ENCODE assay signal across 21 mouse cellular contexts in the genomic region with DNA sequence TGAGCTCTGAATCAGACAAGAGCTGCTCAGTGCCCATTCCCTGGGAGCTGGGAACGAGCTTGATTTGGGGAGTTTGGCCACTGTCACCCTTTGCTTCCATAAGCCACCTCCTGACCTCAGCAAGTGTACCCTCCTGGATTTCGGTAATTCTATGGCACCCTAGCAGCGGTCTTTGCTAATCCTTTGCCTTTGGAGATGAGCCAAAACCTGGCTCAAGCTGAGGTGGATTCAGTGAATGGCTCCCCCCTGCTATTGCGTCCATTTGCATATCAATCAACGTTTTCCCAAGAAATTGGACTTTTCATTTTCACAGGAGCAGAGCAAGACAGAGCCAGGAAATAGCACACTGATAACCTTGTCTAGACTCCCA.
DNase-seq lines count a peak whose midpoint lies in the region; ATAC-seq and TF ChIP-seq lines count a peak whose summit lies in the region.
"Had no signal": no experiment of that assay in that cellular context is flagged by ENCODE, and none has a peak within 500 bp of the region (broad histone marks: within the 10 kb centered on the region; RNA-seq: fewer than 3 reads in every experiment).

No protein-coding gene starts in this region.

- no peaks in the 10 kb centered on the region for H3K36me3 ChIP-seq in forebrain, embryonic 14.5 days (ENCODE audit: control insufficient read depth, insufficient read depth, low read length)
- no peaks in the 10 kb centered on the region for H3K36me3 ChIP-seq in forebrain, postnatal 0 days (ENCODE audit: insufficient read depth)
- H3K36me3 ChIP-seq in midbrain, postnatal 0 days (ENCODE audit: insufficient read depth, low read length): no peaks in the 10 kb centered on the region
- H3K36me3 ChIP-seq: G1E; limb, embryonic 13.5 days; liver, embryonic 13.5 days; neural tube, embryonic 15.5 days had no signal

- no peak for TF ChIP-seq CTCF in forebrain, postnatal 0 days (IDR thresholded peaks at IDR 0.05; ENCODE audit: low read depth)
- no peak for TF ChIP-seq CTCF in midbrain, postnatal 0 days (IDR thresholded peaks at IDR 0.05)

- no peak overlapping the region for H3K4me2 ChIP-seq in forebrain, embryonic 14.5 days (ENCODE audit: low read length)
- H3K4me2 ChIP-seq in forebrain, postnatal 0 days (ENCODE audit: low read depth): no peak overlapping the region
- H3K4me2 ChIP-seq in midbrain, postnatal 0 days (ENCODE audit: low read depth, low read length, poor library complexity, severe bottlenecking): no peak overlapping the region
- H3K4me2 ChIP-seq: limb, embryonic 13.5 days; liver, embryonic 13.5 days had no signal

- H3K27ac ChIP-seq in forebrain, embryonic 14.5 days (ENCODE audit: low read depth, low read length): no peak overlapping the region
- H3K27ac ChIP-seq in forebrain, postnatal 0 days (ENCODE audit: low read depth, low read length): no peak overlapping the region
- H3K27ac ChIP-seq in midbrain, postnatal 0 days (ENCODE audit: low read depth, low read length): no peak overlapping the region
- H3K27ac ChIP-seq: heart, adult 2 months; limb, embryonic 13.5 days; liver, embryonic 13.5 days; neural tube, embryonic 15.5 days had no signal

- no peak for DNase-seq in cerebellum, postnatal 25 days
- peak; percentile 38 for DNase-seq in forebrain, embryonic 14.5 days (ENCODE audit: low spot score)
- DNase-seq in forebrain, postnatal 0 days: no peak
- peak; percentile 17 for DNase-seq in left cerebral cortex, postnatal 4 days
- DNase-seq in left cerebral cortex, postnatal 10 days (ENCODE audit: extremely low spot score in 1 of 2, low spot score in 2 of 2): no peak
- peak; percentile 1 for DNase-seq in midbrain, postnatal 0 days (ENCODE audit: low spot score)
- DNase-seq in spleen, postnatal 36 days (ENCODE audit: low spot score in 2 of 2): no peak
- DNase-seq: gastrocnemius, postnatal 14 days; heart, postnatal 36 days; kidney, adult 8-10 months; liver, embryonic 13.5 days; lung, postnatal 36 days; right cerebral cortex, postnatal 14 days; spleen, adult 18-20 months; thymus, postnatal 36 days had no signal

- H3K4me3 ChIP-seq in forebrain, embryonic 14.5 days (ENCODE audit: low read depth, low read length): no peak overlapping the region
- no peak overlapping the region for H3K4me3 ChIP-seq in forebrain, postnatal 0 days (ENCODE audit: low read depth, low read length)
- H3K4me3 ChIP-seq in midbrain, postnatal 0 days (ENCODE audit: low read depth, low read length): no peak overlapping the region
- H3K4me3 ChIP-seq: heart, adult 2 months; limb, embryonic 13.5 days; liver, embryonic 13.5 days; neural tube, embryonic 15.5 days had no signal

- no peaks in the 10 kb centered on the region for H3K9me3 ChIP-seq in forebrain, embryonic 14.5 days (replicated peaks; ENCODE audit: control insufficient read depth, low read length)
- H3K9me3 ChIP-seq in forebrain, postnatal 0 days (ENCODE audit: low read length): no peaks in the 10 kb centered on the region
- H3K9me3 ChIP-seq in midbrain, postnatal 0 days (ENCODE audit: low read length): no peaks in the 10 kb centered on the region
- H3K9me3 ChIP-seq: limb, embryonic 13.5 days; liver, embryonic 13.5 days; neural tube, embryonic 15.5 days had no signal

- no peaks in the 10 kb centered on the region for H3K27me3 ChIP-seq in forebrain, embryonic 14.5 days (replicated peaks; ENCODE audit: control insufficient read depth, insufficient read depth, low read length)
- H3K27me3 ChIP-seq in forebrain, postnatal 0 days (ENCODE audit: insufficient read depth, low read length): no peaks in the 10 kb centered on the region
- H3K27me3 ChIP-seq in midbrain, postnatal 0 days (ENCODE audit: insufficient read depth, low read length): no peaks in the 10 kb centered on the region
- H3K27me3 ChIP-seq: limb, embryonic 13.5 days; liver, embryonic 13.5 days; neural tube, embryonic 15.5 days had no signal

- ATAC-seq in cerebellum, adult (ENCODE audit: insufficient number of reproducible peaks, low FRiP score, low TSS enrichment): peak; percentile 21
- ATAC-seq in forebrain, embryonic 14.5 days: peak; percentile 55
- no peak for ATAC-seq in forebrain, postnatal 0 days
- ATAC-seq in midbrain, postnatal 0 days (ENCODE audit: low FRiP score): no peak

- H3K4me1 ChIP-seq in forebrain, embryonic 14.5 days (ENCODE audit: control insufficient read depth, insufficient read depth, low read length): peaks cover 15% of the 10 kb centered on the region
- H3K4me1 ChIP-seq in forebrain, postnatal 0 days (ENCODE audit: insufficient read depth): no peaks in the 10 kb centered on the region
- no peaks in the 10 kb centered on the region for H3K4me1 ChIP-seq in midbrain, postnatal 0 days (ENCODE audit: insufficient read depth, low read length)
- H3K4me1 ChIP-seq: limb, embryonic 13.5 days; liver, embryonic 13.5 days had no signal

- 11% methylated on average over 5 of the region's 5 CpGs for WGBS in forebrain, embryonic 14.5 days
- 11% methylated on average over 5 of the region's 5 CpGs for WGBS in forebrain, postnatal 0 days
- WGBS in midbrain, postnatal 0 days: 20% methylated on average over 5 of the region's 5 CpGs

- no peak overlapping the region for H3K9ac ChIP-seq in forebrain, embryonic 14.5 days (ENCODE audit: low read length)
- H3K9ac ChIP-seq in forebrain, postnatal 0 days: no peak overlapping the region
- no peak overlapping the region for H3K9ac ChIP-seq in midbrain, postnatal 0 days (replicated peaks; ENCODE audit: low read length, poor library complexity, severe bottlenecking)
- H3K9ac ChIP-seq: limb, embryonic 13.5 days; liver, embryonic 13.5 days; lung, embryonic 14.5 days; neural tube, embryonic 15.5 days had no signal

- intact Hi-C loops in left cerebral cortex, postnatal 4 days (cut with DNase I): no loop called here
- intact Hi-C loops in left cerebral cortex, postnatal 10 days (cut with DNase I): no loop called here

Comparison
In these comparisons a context has a peak if more than half of its experiments do, and no peak if none do; other contexts are left out.
1. ATAC-seq: peak in cerebellum, adult (single experiment) and forebrain, embryonic 14.5 days (single experiment); none in forebrain, postnatal 0 days (single experiment) and midbrain, postnatal 0 days (single experiment).
2. DNase-seq: peak in forebrain, embryonic 14.5 days (single experiment), left cerebral cortex, postnatal 4 days (single experiment) and midbrain, postnatal 0 days (single experiment); none in cerebellum, postnatal 25 days (0 of 2), forebrain, postnatal 0 days (single experiment), left cerebral cortex, postnatal 10 days (0 of 2) and spleen, postnatal 36 days (0 of 2).